Mouse (Mus musculus) heart, adult 18-20 months (tissue): ENCODE data around the gene Sbk3. TPM values are rescaled to one million over a fixed set of nuclear protein-coding genes. Genes with fewer than 3 reads are reported as not detected.

ENCODE experiments used
- DNase-seq, 2 experiments: peaks; one replicate each; pipeline ENCODE4 v3.0.0; 2021 to 2022; ENCODE audit warnings: mixed read lengths in 1 of 2
- total RNA-seq, 2 experiments: library from RNA; stranded (reverse); gene quantifications; 2 replicates each; pipeline ENCODE4 v1.2.3; 2021

Sbk3 gene
- total RNA-seq, 2 experiments from 2014 or later: 37.3 to 39.0 TPM

GRCm38 (mm10) chr7:4993347-4993998, 22.5 kb upstream of the Sbk3 start:
- no peak for DNase-seq

- no peak for DNase-seq
Observed at GRCm38 (mm10) chr7:4988250-4988649, 17.3 kb upstream of the Sbk3 start.

- no peak for DNase-seq
Observed at GRCm38 (mm10) chr7:4976832-4977231, 5.9 kb upstream of the Sbk3 start.

GRCm38 (mm10) chr7:4975455-4975854, 4.5 kb upstream of the Sbk3 start:
- no peak for DNase-seq

- DNase-seq: peak; percentile 79 to 86
Observed at GRCm38 (mm10) chr7:4972321-4973047, 1.5 kb upstream of the Sbk3 start.

- peak; percentile 66 to 79 for DNase-seq
Observed at GRCm38 (mm10) chr7:4971710-4972109, 742 bp upstream of the Sbk3 start.

GRCm38 (mm10) chr7:4964988-4965387, 6.0 kb downstream of the Sbk3 start:
- DNase-seq: no peak

GRCm38 (mm10) chr7:4964272-4964671, 6.7 kb downstream of the Sbk3 start, which contains the start of gene Sbk2:
Gene Sbk2 (minus strand): TSS chr7:4964406.
- peak; percentile 83 to 91 for DNase-seq

GRCm38 (mm10) chr7:4963527-4963926, 7.4 kb downstream of the Sbk3 start:
- DNase-seq: no peak

GRCm38 (mm10) chr7:4957361-4957760, 13.6 kb downstream of the Sbk3 start:
- DNase-seq: no peak

- DNase-seq: peak; percentile 32 to 50
Observed at GRCm38 (mm10) chr7:4953815-4954445, 17.0 kb downstream of the Sbk3 start.

GRCm38 (mm10) chr7:4950561-4951342, 20.2 kb downstream of the Sbk3 start:
- peak; percentile 45 to 69 for DNase-seq

GRCm38 (mm10) chr7:4948386-4948785, 22.6 kb downstream of the Sbk3 start:
- DNase-seq: no peak

GRCm38 (mm10) chr7:4947855-4948254, 23.1 kb downstream of the Sbk3 start:
- peak; percentile 70 to 85 for DNase-seq

- DNase-seq: peak; percentile 94 to 98
Observed at GRCm38 (mm10) chr7:4943223-4943815, 27.6 kb downstream of the Sbk3 start.

- no peak for DNase-seq
Observed at GRCm38 (mm10) chr7:4942673-4943072, 28.3 kb downstream of the Sbk3 start.

- DNase-seq: peak; percentile 83 to 96
Observed at GRCm38 (mm10) chr7:4940068-4940479, 30.9 kb downstream of the Sbk3 start.

- DNase-seq: peak; percentile 70 to 90
Observed at GRCm38 (mm10) chr7:4938456-4938855, 32.5 kb downstream of the Sbk3 start.

GRCm38 (mm10) chr7:4937392-4937791, 33.6 kb downstream of the Sbk3 start:
- no peak for DNase-seq

GRCm38 (mm10) chr7:4936832-4937231, 34.1 kb downstream of the Sbk3 start:
- no peak for DNase-seq

GRCm38 (mm10) chr7:4934160-4934914, 36.6 kb downstream of the Sbk3 start:
- no peak for DNase-seq
